In genomic region chr8:11640606-11641005, GRCm38 (mm10) we compare ENCODE assay signal across 26 mouse cellular contexts.
"Had no signal": no experiment of that assay in that cellular context is flagged by ENCODE, and none has a peak within 500 bp of the region (broad histone marks: within the 10 kb centered on the region; RNA-seq: fewer than 3 reads in every experiment).

No protein-coding gene starts in this region.

- ATAC-seq: hindbrain, embryonic 16.5 days; inflammation-experienced regulatory T-cells, adult 6 months; intestine, embryonic 15.5 days; intestine, postnatal 0 days; liver, embryonic 12.5 days had no signal

- H3K27me3 ChIP-seq: hindbrain, embryonic 12.5 days; intestine, embryonic 15.5 days; limb, embryonic 13.5 days; limb, embryonic 15.5 days; liver, embryonic 12.5 days had no signal

- H3K27ac ChIP-seq: gastrocnemius, adult 2 months; heart, adult 2 months; hindbrain, embryonic 10.5 days; hindbrain, embryonic 12.5 days; hindbrain, embryonic 14.5 days; intestine, embryonic 15.5 days; limb, embryonic 13.5 days; limb, embryonic 15.5 days; liver, embryonic 12.5 days; liver, embryonic 14.5 days had no signal

- H3K4me2 ChIP-seq: heart, embryonic 11.5 days; hindbrain, embryonic 12.5 days; hindbrain, embryonic 14.5 days; intestine, embryonic 15.5 days; limb, embryonic 13.5 days; limb, embryonic 15.5 days; liver, embryonic 12.5 days had no signal

- H3K9ac ChIP-seq: hindbrain, embryonic 12.5 days; hindbrain, embryonic 14.5 days; intestine, embryonic 15.5 days; limb, embryonic 13.5 days; limb, embryonic 15.5 days; liver, embryonic 12.5 days; liver, embryonic 14.5 days had no signal

- DNase-seq: gastrocnemius, adult 2 months; gastrocnemius, postnatal 14 days; gastrocnemius, postnatal 36 days; heart, adult 11 months; heart, adult 2 months; heart, postnatal 10 days; heart, postnatal 4 days; kidney, adult 18-20 months; kidney, adult 8-10 months; kidney, postnatal 10 days; kidney, postnatal 25 days; layer of hippocampus, adult 9-11 months; layer of hippocampus, postnatal 36 days; left cerebral cortex, postnatal 4 days had no signal

- H3K9me3 ChIP-seq: hindbrain, embryonic 12.5 days; intestine, embryonic 15.5 days; limb, embryonic 15.5 days; liver, embryonic 12.5 days had no signal

- H3K4me3 ChIP-seq: gastrocnemius, adult 2 months; heart, adult 2 months; hindbrain, embryonic 10.5 days; hindbrain, embryonic 12.5 days; intestine, embryonic 15.5 days; limb, embryonic 13.5 days; limb, embryonic 15.5 days; liver, embryonic 12.5 days had no signal

- H3K36me3 ChIP-seq: intestine, embryonic 15.5 days; limb, embryonic 15.5 days; liver, embryonic 12.5 days had no signal
